In genomic region chr12:56344771-56345314, GRCm38 (mm10) we compare ENCODE assay signal across 8 mouse cellular contexts. TPM values are rescaled to one million over a fixed set of nuclear protein-coding genes. Genes with fewer than 3 reads are reported as not detected.
DNase-seq lines count a peak whose midpoint lies in the region; ATAC-seq and TF ChIP-seq lines count a peak whose summit lies in the region.

No protein-coding gene starts in this region.

- no peak for ATAC-seq in lung, embryonic 14.5 days (ENCODE audit: insufficient read depth)
- ATAC-seq in neural tube, embryonic 15.5 days (ENCODE audit: low FRiP score), result no peak

- no peak for DNase-seq in lung, embryonic 14.5 days
- no peak for DNase-seq in lung, postnatal 14 days
- no peak for DNase-seq in embryonic facial prominence, embryonic 10.5 days (ENCODE audit: low spot score)
- peak; percentile 6 for DNase-seq in large intestine, adult 2 months (ENCODE audit: low read depth, low spot score)
- DNase-seq in urinary bladder, adult 18-20 months (ENCODE audit: low spot score in 2 of 2), result no peak
- DNase-seq in cerebellum, postnatal 14 days, result no peak
- DNase-seq in layer of hippocampus, adult 11-12 months (ENCODE audit: low spot score), result no peak

- no peaks in the 10 kb centered on the region for H3K27me3 ChIP-seq in lung, embryonic 14.5 days (ENCODE audit: insufficient read depth, low read length)
- H3K27me3 ChIP-seq in embryonic facial prominence, embryonic 10.5 days (replicated peaks; ENCODE audit: low read depth, poor library complexity, severe bottlenecking), result no peaks in the 10 kb centered on the region
- H3K27me3 ChIP-seq in neural tube, embryonic 15.5 days (replicated peaks), result no peaks in the 10 kb centered on the region

- peak overlapping the region; percentile 73 for H3K4me3 ChIP-seq in lung, embryonic 14.5 days (ENCODE audit: low read depth, low read length)
- peak overlapping the region; percentile 96 for H3K4me3 ChIP-seq in embryonic facial prominence, embryonic 10.5 days
- H3K4me3 ChIP-seq in neural tube, embryonic 15.5 days (replicated peaks), result peak overlapping the region; percentile 96

- no peaks in the 10 kb centered on the region for H3K9me3 ChIP-seq in lung, embryonic 14.5 days (ENCODE audit: low read depth, low read length)
- no peaks in the 10 kb centered on the region for H3K9me3 ChIP-seq in embryonic facial prominence, embryonic 10.5 days
- no peaks in the 10 kb centered on the region for H3K9me3 ChIP-seq in neural tube, embryonic 15.5 days (replicated peaks)

- peak overlapping the region; percentile 61 for H3K4me2 ChIP-seq in lung, embryonic 14.5 days
- peak overlapping the region; percentile 67 for H3K4me2 ChIP-seq in neural tube, embryonic 15.5 days

- H3K27ac ChIP-seq in lung, embryonic 14.5 days (ENCODE audit: low read depth), result peak overlapping the region; percentile 87
- peak overlapping the region; percentile 94 for H3K27ac ChIP-seq in embryonic facial prominence, embryonic 10.5 days (replicated peaks)
- H3K27ac ChIP-seq in neural tube, embryonic 15.5 days (replicated peaks), result peak overlapping the region; percentile 85; the same call in 1 of the 2 replicates

- no peak for TF ChIP-seq CTCF in lung, embryonic 14.5 days (IDR thresholded peaks at IDR 0.05; ENCODE audit: low read depth)

- 4% methylated on average over 5 of the region's 5 CpGs for WGBS in lung, embryonic 14.5 days
- WGBS in embryonic facial prominence, embryonic 10.5 days, result 5% methylated on average over 5 of the region's 5 CpGs
- 2% methylated on average over 5 of the region's 5 CpGs for WGBS in large intestine, adult 2 months
- WGBS in neural tube, embryonic 15.5 days, result 1% methylated on average over 5 of the region's 5 CpGs

- peak overlapping the region; percentile 84 for H3K9ac ChIP-seq in lung, embryonic 14.5 days
- H3K9ac ChIP-seq in neural tube, embryonic 15.5 days (replicated peaks), result peak overlapping the region; percentile 88

- no peaks in the 10 kb centered on the region for H3K4me1 ChIP-seq in lung, embryonic 14.5 days (ENCODE audit: insufficient read depth)
- H3K4me1 ChIP-seq in embryonic facial prominence, embryonic 10.5 days, result peaks cover 4% of the 10 kb centered on the region; the same call in 1 of the 2 replicates
- H3K4me1 ChIP-seq in neural tube, embryonic 15.5 days, result peaks cover 7% of the 10 kb centered on the region

- no peaks in the 10 kb centered on the region for H3K36me3 ChIP-seq in lung, embryonic 14.5 days (ENCODE audit: insufficient read depth)
- H3K36me3 ChIP-seq in embryonic facial prominence, embryonic 10.5 days (replicated peaks), result peaks cover 3% of the 10 kb centered on the region
- no peaks in the 10 kb centered on the region for H3K36me3 ChIP-seq in neural tube, embryonic 15.5 days

RNA-seq across cellular contexts. Expression of gene Mbip, which starts 0.9 kb away (rescaled TPM):
- polyA plus RNA-seq in lung, embryonic 14.5 days (2014; fragmentation: Nextera tagmentation; extraction: Ambion mirVana), result 160 and 171 TPM in 2 replicates
- polyA plus RNA-seq in embryonic facial prominence, embryonic 10.5 days (2016; fragmentation: Nextera tagmentation; extraction: Ambion mirVana), result 46.4 and 55.6 TPM in 2 replicates
- 3.0 and 4.9 TPM in 2 replicates for polyA plus RNA-seq in large intestine, adult 2 months (2012; rRNA removed)
- polyA plus RNA-seq in neural tube, embryonic 15.5 days (2015; fragmentation: Nextera tagmentation; extraction: Ambion mirVana), result 41.8 and 43.1 TPM in 2 replicates
